Mouse (Mus musculus) adrenal gland, adult 18-20 months (tissue): ENCODE results near the gene Olfr700. TPM values are rescaled to one million over a fixed set of nuclear protein-coding genes. Genes with fewer than 3 reads are reported as not detected.
"Not testable (repeated sequence)": the region's sequence is repeated elsewhere in the genome, so short reads cannot be mapped to it uniquely, and the experiment has no call there.

Experiments used
- DNase-seq, 2 experiments: peaks; one replicate each; pipeline ENCODE4 v3.0.0; 2021 to 2022; ENCODE audit warnings: low spot score in 2 of 2
- long read RNA-seq, 2 experiments: library from polyadenylated mRNA; stranded (forward); transcript quantifications; one replicate each; pipeline ENCODE4 v2.0.0; 2021
- total RNA-seq, 2 experiments: library from RNA; stranded (reverse); gene quantifications; 1 replicate in 1 of 2; 2 replicates in 1 of 2; pipeline ENCODE4 v1.2.3; 2021

Gene Olfr700
- total RNA-seq: not detected
- long read RNA-seq, experiment 1: 0 reads
- long read RNA-seq, experiment 2: 0 reads

- DNase-seq: no peak
These were observed at the start of gene Olfr700 for GRCm38 (mm10) chr7:106808734-106809133. Gene Olfr700 (minus strand): TSS chr7:106808834.

- no peak for DNase-seq
These were observed 34.4 kb upstream of the Olfr700 start, which contains the start of gene Olfr703 for GRCm38 (mm10) chr7:106843060-106843459. Gene Olfr703 (plus strand): TSS chr7:106843360.

- no peak for DNase-seq
These were observed 25.2 kb upstream of the Olfr700 start, which contains the start of gene Olfr702 for GRCm38 (mm10) chr7:106833793-106834192. Gene Olfr702 (minus strand): TSS chr7:106833893.

GRCm38 (mm10) chr7:106818414-106818813 lies 9.8 kb upstream of the Olfr700 start:
- DNase-seq: no peak

GRCm38 (mm10) chr7:106815775-106816174 lies 7.1 kb upstream of the Olfr700 start:
- DNase-seq: no peak

- no peak for DNase-seq
These were observed 5.2 kb upstream of the Olfr700 start, which contains the start of gene Olfr701 for GRCm38 (mm10) chr7:106813829-106814228. Gene Olfr701 (plus strand): TSS chr7:106814129.

- no peak for DNase-seq
These were observed 15.5 kb downstream of the Olfr700 start, which contains the start of gene Olfr699 for GRCm38 (mm10) chr7:106793098-106793497. Gene Olfr699 (minus strand): TSS chr7:106793198.

GRCm38 (mm10) chr7:106788330-106788729 lies 20.3 kb downstream of the Olfr700 start:
- no peak for DNase-seq

GRCm38 (mm10) chr7:106761008-106761407 lies 47.6 kb downstream of the Olfr700 start:
- DNase-seq: not testable (repeated sequence)

- no peak for DNase-seq
These were observed 49.8 kb downstream of the Olfr700 start for GRCm38 (mm10) chr7:106758800-106759199.

Other genes starting within 250 kb of the Olfr700 start
- gene Olfr693, start 128.2 kb downstream of the Olfr700 start, total RNA-seq: not detected
- gene Olfr694, start 117.0 kb downstream of the Olfr700 start, total RNA-seq: not detected
- gene Olfr695, start 92.4 kb downstream of the Olfr700 start, total RNA-seq: not detected
- not detected for gene Olfr697, start 66.4 kb downstream of the Olfr700 start, total RNA-seq
- gene Olfr698, start 53.4 kb downstream of the Olfr700 start, total RNA-seq: not detected
- gene Olfr699, start 15.6 kb downstream of the Olfr700 start, total RNA-seq: not detected
- gene Olfr701, start 5.3 kb upstream of the Olfr700 start, total RNA-seq: not detected
- gene Olfr702, start 25.1 kb upstream of the Olfr700 start, total RNA-seq: not detected
- not detected for gene Olfr703, start 34.5 kb upstream of the Olfr700 start, total RNA-seq
- gene Olfr704, start 54.4 kb upstream of the Olfr700 start, total RNA-seq: not detected
- gene Olfr705, start 68.1 kb upstream of the Olfr700 start, total RNA-seq: not detected
- not detected for gene Olfr706, start 79.3 kb upstream of the Olfr700 start, total RNA-seq
- not detected for gene Olfr707, start 92.4 kb upstream of the Olfr700 start, total RNA-seq
- not detected for gene Olfr1532-ps1, start 99.2 kb upstream of the Olfr700 start, total RNA-seq
- gene Olfr709-ps1, start 123.4 kb upstream of the Olfr700 start, total RNA-seq: under 1 TPM in 1 of 2 experiments, not detected in 1; 0.07 TPM
- gene Olfr710, start 139.5 kb upstream of the Olfr700 start, total RNA-seq: not detected
- not detected for gene Olfr6, start 155.1 kb upstream of the Olfr700 start, total RNA-seq
- not detected for gene Olfr711, start 166.6 kb upstream of the Olfr700 start, total RNA-seq
- not detected for gene Olfr2, start 197.2 kb upstream of the Olfr700 start, total RNA-seq
- not detected for gene Olfr713, start 222.3 kb upstream of the Olfr700 start, total RNA-seq